Mouse (Mus musculus) liver, adult 2 months (tissue): Measurements from ENCODE around the gene Hnrnph3. TPM values are rescaled to one million over a fixed set of nuclear protein-coding genes. Genes with fewer than 3 reads are reported as not detected.

ENCODE experiments used
- DNase-seq: peaks from one replicate; pipeline ENCODE4 v3.0.0-alpha.2; 2011; ENCODE audit warnings: low read depth, low spot score; ENCODE audit errors: extremely low read depth
- H3K27ac ChIP-seq: fragments of 200-500 bp; replicated peaks from 2 replicates; pipeline ENCODE4 v1.5.1; 2012; ENCODE audit warnings: low read depth, mild to moderate bottlenecking, control low read depth, inconsistent platforms, low read length; ENCODE audit not compliant: insufficient read depth
- H3K27me3 ChIP-seq: fragments of 200-500 bp; 2 replicates; pipeline ENCODE4 v1.6.1; 2012; ENCODE audit warnings: mild to moderate bottlenecking, moderate library complexity, low read length, inconsistent platforms; ENCODE audit not compliant: control insufficient read depth, insufficient read depth
- H3K36me3 ChIP-seq: fragments of 200-500 bp; 2 replicates; pipeline ENCODE4 v1.6.1; 2012; ENCODE audit warnings: low read length, inconsistent platforms; ENCODE audit not compliant: control insufficient read depth, insufficient read depth
- H3K4me1 ChIP-seq: fragments of 200-500 bp; 2 replicates; pipeline ENCODE4 v1.6.1; 2011; ENCODE audit warnings: low read length; ENCODE audit not compliant: control insufficient read depth, insufficient read depth
- H3K4me3 ChIP-seq: fragments of 200-500 bp; 2 replicates; pipeline ENCODE4 v1.5.1; 2011; ENCODE audit warnings: low read depth, mild to moderate bottlenecking, control low read depth, low read length, moderate library complexity; ENCODE audit not compliant: insufficient read depth
- H3K79me2 ChIP-seq: fragments of 200-500 bp; 2 replicates; pipeline ENCODE4 v1.6.1; 2012; ENCODE audit warnings: inconsistent platforms, mild to moderate bottlenecking, low read length, moderate library complexity; ENCODE audit not compliant: control insufficient read depth, insufficient read depth
- H3K9ac ChIP-seq: fragments of 200-500 bp; 2 replicates; pipeline ENCODE4 v1.6.1; 2012; ENCODE audit warnings: low read depth, mild to moderate bottlenecking, control low read depth, inconsistent platforms, low read length
- CTCF ChIP-seq: fragments of 200-500 bp; IDR thresholded peaks from 2 replicates; pipeline ENCODE4 v1.5.1; 2011; ENCODE audit warnings: low read depth, low read length, control low read depth
- POLR2A ChIP-seq: fragments of 200-500 bp; IDR thresholded peaks from 2 replicates; pipeline ENCODE4 v1.6.1; 2011; ENCODE audit warnings: low read length, control low read depth; ENCODE audit not compliant: insufficient read depth; ENCODE audit errors: extremely low read depth
- WGBS: fragments of 180-500 bp; shearing (Covaris S2); methylation state at CpG from one replicate; pipeline ENCODE4 v1.1.7; 2018; 5-methylcytosine and 5-hydroxymethylcytosine counted together
- polyA plus RNA-seq: library from polyadenylated mRNA; depleted of rRNA; stranded (reverse); fragments of >200 nt; gene quantifications from 2 replicates; pipeline ENCODE4 v1.2.3, GENCODE M21; 2012; rRNA removed
- total RNA-seq: library from RNA; depleted of rRNA; stranded (reverse); fragments of >200 nt; gene quantifications from 2 replicates; pipeline ENCODE4 v1.2.3, GENCODE M21; 2014; rRNA removed

The Hnrnph3 gene
- total and polyA plus RNA-seq, 2 experiments: 4.5 to 14.4 TPM

GRCm38 (mm10) chr10:62980039-62980954 lies 43.7 kb downstream of the Hnrnph3 start, which contains the start of gene Rufy2:
Gene Rufy2 (plus strand): TSS chr10:62980223.
- DNase-seq: peak; percentile 23
- Histone ChIP-seq H3K27me3 (no peaks in the 10 kb centered on the region), H3K4me1 (peaks cover 4% of the 10 kb centered on the region), H3K4me3 (peak within 1 kb of the TSS; percentile 92), H3K79me2 (0 out of 2 replicates have a peak, but pooled peaks cover 3% of the 10 kb centered on the region), H3K36me3 (no peaks in the 10 kb centered on the region), H3K9ac (peak within 1 kb of the TSS; percentile 90), H3K27ac (no peak within 1 kb of the TSS; the same call in 1 of the 2 replicates)
- under 1% methylated on average over 75 of the region's 77 CpGs for WGBS
- TF ChIP-seq POLR2A: no peak
- peak; percentile 80 for TF ChIP-seq CTCF

- H3K4me3 ChIP-seq: peak overlapping the region; percentile 92
- DNase-seq: no peak
- H3K36me3 ChIP-seq: no peaks in the 10 kb centered on the region
- H3K27me3 ChIP-seq: no peaks in the 10 kb centered on the region
- TF ChIP-seq POLR2A (no peak), CTCF (no peak)
- 23% methylated on average over 10 of the region's 10 CpGs for WGBS
- peaks cover 4% of the 10 kb centered on the region for H3K4me1 ChIP-seq
- H3K27ac ChIP-seq: no peak overlapping the region
- no peak overlapping the region for H3K9ac ChIP-seq
- 0 out of 2 replicates have a peak, but pooled peaks cover 3% of the 10 kb centered on the region for H3K79me2 ChIP-seq
Observed at GRCm38 (mm10) chr10:62979667-62980038, 44.4 kb downstream of the Hnrnph3 start.

GRCm38 (mm10) chr10:62971821-62972220 lies 52.2 kb downstream of the Hnrnph3 start:
- peak overlapping the region; percentile 84 for H3K27ac ChIP-seq
- H3K27me3 ChIP-seq: no peaks in the 10 kb centered on the region
- WGBS: 20% methylated on average over 16 of the region's 16 CpGs
- DNase-seq: peak; percentile 93
- H3K4me1 ChIP-seq: peaks cover 6% of the 10 kb centered on the region
- H3K79me2 ChIP-seq: peaks cover 7% of the 10 kb centered on the region; the same call in 1 of the 2 replicates
- TF ChIP-seq CTCF (peak; percentile 63), POLR2A (peak; percentile 25; the same call in 1 of the 2 replicates)
- peaks cover 2% of the 10 kb centered on the region; the same call in 1 of the 2 replicates for H3K36me3 ChIP-seq
- peak overlapping the region; percentile 54 for H3K4me3 ChIP-seq
- H3K9ac ChIP-seq: peak overlapping the region; percentile 27

GRCm38 (mm10) chr10:62966291-62966690 lies 57.7 kb downstream of the Hnrnph3 start:
- TF ChIP-seq CTCF (no peak), POLR2A (no peak)
- Histone ChIP-seq H3K27me3 (no peaks in the 10 kb centered on the region), H3K79me2 (peaks cover 7% of the 10 kb centered on the region; the same call in 1 of the 2 replicates), H3K9ac (peak overlapping the region; percentile 2; the same call in 1 of the 2 replicates), H3K4me3 (no peak overlapping the region), H3K36me3 (peaks cover 9% of the 10 kb centered on the region; the same call in 1 of the 2 replicates), H3K4me1 (peaks cover 15% of the 10 kb centered on the region), H3K27ac (peak overlapping the region; percentile 74)
- DNase-seq: peak; percentile 66
- 31% methylated on average over 15 of the region's 15 CpGs for WGBS

- WGBS: 30% methylated on average over 11 of the region's 11 CpGs
- Histone ChIP-seq H3K79me2 (peaks cover 7% of the 10 kb centered on the region; the same call in 1 of the 2 replicates), H3K4me1 (peaks cover 13% of the 10 kb centered on the region), H3K27ac (peak overlapping the region; percentile 74), H3K27me3 (no peaks in the 10 kb centered on the region), H3K36me3 (peaks cover 11% of the 10 kb centered on the region; the same call in 1 of the 2 replicates), H3K4me3 (no peak overlapping the region), H3K9ac (no peak overlapping the region)
- DNase-seq: peak; percentile 96
- TF ChIP-seq POLR2A (no peak), CTCF (no peak)
Observed at GRCm38 (mm10) chr10:62965796-62966195, 58.2 kb downstream of the Hnrnph3 start.

Other genes with a start within 250 kb of the Hnrnph3 start
- gene Ccar1, start 231.9 kb downstream of the Hnrnph3 start, total RNA-seq: 23.0 and 28.3 TPM in 2 replicates
- 21.3 and 30.1 TPM in 2 replicates for gene Ccar1, start 231.9 kb downstream of the Hnrnph3 start, polyA plus RNA-seq
- gene Tet1, start 115.2 kb downstream of the Hnrnph3 start, total RNA-seq: 0.18 and 0.47 TPM in 2 replicates
- gene Tet1, start 115.2 kb downstream of the Hnrnph3 start, polyA plus RNA-seq: 0.05 and 0.11 TPM in 2 replicates
- 41.8 and 42.8 TPM in 2 replicates for gene Slc25a16, start 103.6 kb downstream of the Hnrnph3 start, total RNA-seq
- gene Slc25a16, start 103.6 kb downstream of the Hnrnph3 start, polyA plus RNA-seq: 49.0 and 66.2 TPM in 2 replicates
- gene Dna2, start 77.2 kb downstream of the Hnrnph3 start, total RNA-seq: 6.4 and 11.2 TPM in 2 replicates
- gene Dna2, start 77.2 kb downstream of the Hnrnph3 start, polyA plus RNA-seq: 4.9 and 6.5 TPM in 2 replicates
- 2.9 and 3.8 TPM in 2 replicates for gene Rufy2, start 44.0 kb downstream of the Hnrnph3 start, total RNA-seq
- gene Rufy2, start 44.0 kb downstream of the Hnrnph3 start, polyA plus RNA-seq: 0.78 and 0.83 TPM in 2 replicates
- 115 and 119 TPM in 2 replicates for gene Pbld2, start 98 bp upstream of the Hnrnph3 start, total RNA-seq
- 90.8 and 106 TPM in 2 replicates for gene Pbld2, start 98 bp upstream of the Hnrnph3 start, polyA plus RNA-seq
- 226 and 238 TPM in 2 replicates for gene Pbld1, start 35.9 kb upstream of the Hnrnph3 start, total RNA-seq
- 166 and 174 TPM in 2 replicates for gene Pbld1, start 35.9 kb upstream of the Hnrnph3 start, polyA plus RNA-seq
- not detected in 2 replicates for gene Atoh7, start 75.4 kb upstream of the Hnrnph3 start, total RNA-seq
- gene Atoh7, start 75.4 kb upstream of the Hnrnph3 start, polyA plus RNA-seq: not detected in 2 replicates
- gene Mypn, start 179.7 kb upstream of the Hnrnph3 start, total RNA-seq: under 0.01 TPM in 1 of 2 replicates, not detected in the other
- gene Mypn, start 179.7 kb upstream of the Hnrnph3 start, polyA plus RNA-seq: 0.12 TPM in 1 of 2 replicates, not detected in the other
- 58.5 and 62.2 TPM in 2 replicates for gene Herc4, start 219.6 kb upstream of the Hnrnph3 start, total RNA-seq
- gene Herc4, start 219.6 kb upstream of the Hnrnph3 start, polyA plus RNA-seq: 8.3 and 9.0 TPM in 2 replicates